Mouse (Mus musculus): ENCODE results near the gene Fancc.
"Not testable (repeated sequence)": the region's sequence is repeated elsewhere in the genome, so short reads cannot be mapped to it uniquely, and the experiment has no call there.

Fancc gene

DNA sequence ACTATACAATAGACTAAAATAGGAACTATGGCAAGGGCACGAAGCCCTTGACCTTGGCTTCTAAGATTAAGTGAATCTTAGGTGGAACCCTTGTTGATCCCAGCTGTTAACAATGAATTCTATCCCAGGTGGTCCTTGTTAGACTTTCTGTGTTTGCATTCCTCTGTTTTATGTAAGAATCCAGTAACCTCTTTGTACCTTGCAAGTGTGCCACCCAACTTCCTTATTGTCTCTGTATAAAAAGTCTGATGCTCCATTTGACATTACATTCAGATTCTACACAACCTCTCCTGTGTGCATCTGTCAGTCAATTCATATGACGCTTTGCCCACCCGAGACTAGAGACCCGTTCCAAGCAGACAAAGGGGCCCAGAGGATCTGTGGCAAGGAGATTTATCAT, 143.8 kb downstream of the Fancc start:
- DNase-seq (ENCODE audit: low spot score in 2 of 2) = not testable (repeated sequence)

GRCm38 (mm10) chr13:63350076-63350475, 147.0 kb downstream of the Fancc start:
- no peak for DNase-seq (ENCODE audit: low spot score in 2 of 2)

GRCm38 (mm10) chr13:63347639-63348038, 149.4 kb downstream of the Fancc start:
- no peak for DNase-seq (ENCODE audit: low spot score in 2 of 2)

DNA sequence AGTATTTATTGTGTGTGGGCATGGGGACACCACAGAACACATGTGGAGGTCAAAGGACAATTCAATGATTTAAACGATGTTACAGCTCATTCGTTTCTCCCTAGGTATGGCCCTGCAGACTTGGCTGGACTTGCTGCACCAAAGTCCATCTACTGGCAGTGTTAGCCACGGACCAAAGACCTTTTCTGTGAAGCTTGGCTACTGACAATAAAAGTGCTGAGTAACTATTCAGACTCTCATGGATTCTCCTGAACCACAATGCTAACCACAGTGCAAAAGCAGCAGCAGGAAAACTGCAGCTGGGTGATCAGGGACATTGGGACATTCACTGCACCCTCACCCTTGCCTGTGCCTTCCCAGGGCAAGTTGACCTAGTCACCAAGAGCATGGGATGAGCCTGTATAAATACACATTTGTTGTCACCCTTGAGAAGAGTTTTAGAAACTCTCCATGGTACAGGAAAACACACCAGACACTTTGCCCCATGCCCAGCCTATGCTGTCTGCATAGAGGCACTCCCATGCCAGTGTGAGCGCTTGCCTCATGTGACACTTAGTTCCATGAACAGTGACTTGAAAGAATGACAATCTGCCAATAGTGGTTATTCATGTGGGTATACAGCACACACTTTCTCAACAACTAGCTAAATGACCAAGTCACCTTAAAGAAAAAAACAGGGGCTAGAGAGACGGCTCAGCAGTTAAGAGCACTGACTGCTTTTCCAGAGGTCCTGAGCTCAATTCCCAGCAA, 151.4 kb downstream of the Fancc start:
- DNase-seq (ENCODE audit: low spot score in 2 of 2) = no peak

- DNase-seq (ENCODE audit: low spot score in 2 of 2) = no peak
Measured at GRCm38 (mm10) chr13:63344481-63344880, 152.6 kb downstream of the Fancc start.

DNA sequence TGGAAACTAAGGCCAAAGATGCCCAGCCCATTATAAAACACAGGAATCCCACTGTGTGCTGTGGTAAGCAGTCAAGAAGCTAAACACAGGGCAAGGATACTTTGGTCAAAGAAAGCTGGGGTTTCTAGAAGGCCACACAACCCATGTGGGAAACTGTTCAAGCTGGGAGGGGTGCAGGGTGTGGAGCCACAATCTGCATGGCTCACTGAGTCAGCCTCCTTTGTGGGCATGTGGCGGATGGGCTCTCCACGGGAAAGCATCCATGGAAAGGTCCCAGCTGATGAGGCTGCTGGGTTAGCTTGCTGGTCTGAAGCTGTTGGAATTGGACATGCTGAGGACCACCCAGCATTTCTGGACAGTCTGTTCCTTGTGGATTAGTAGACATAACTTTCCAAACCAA, 154.3 kb downstream of the Fancc start:
- DNase-seq (ENCODE audit: low spot score in 2 of 2) = peak in 1 of 2 experiments; percentile 38

DNA sequence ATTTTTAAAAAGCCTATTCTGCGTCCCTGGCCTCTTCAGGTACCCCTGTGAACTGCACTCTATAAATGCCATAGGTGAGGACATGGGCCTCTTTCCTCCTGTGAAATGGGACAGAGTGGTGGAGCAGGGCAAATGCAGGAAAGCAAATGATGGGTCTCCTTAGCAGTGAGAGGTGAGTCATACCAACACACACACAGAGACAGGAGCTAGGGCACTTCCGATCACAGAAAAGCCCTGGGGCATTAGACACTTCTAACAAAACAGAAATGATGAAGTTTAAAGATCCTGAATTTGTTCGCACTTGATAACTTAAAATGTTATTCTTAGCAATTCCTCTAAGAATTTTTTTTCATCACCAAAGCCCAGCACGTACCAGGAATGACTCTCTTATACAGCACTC, 157.1 kb downstream of the Fancc start:
- no peak for DNase-seq (ENCODE audit: low spot score in 2 of 2)

- no peak for DNase-seq (ENCODE audit: low spot score in 2 of 2)
Measured at GRCm38 (mm10) chr13:63337239-63337960, 159.7 kb downstream of the Fancc start.

DNA sequence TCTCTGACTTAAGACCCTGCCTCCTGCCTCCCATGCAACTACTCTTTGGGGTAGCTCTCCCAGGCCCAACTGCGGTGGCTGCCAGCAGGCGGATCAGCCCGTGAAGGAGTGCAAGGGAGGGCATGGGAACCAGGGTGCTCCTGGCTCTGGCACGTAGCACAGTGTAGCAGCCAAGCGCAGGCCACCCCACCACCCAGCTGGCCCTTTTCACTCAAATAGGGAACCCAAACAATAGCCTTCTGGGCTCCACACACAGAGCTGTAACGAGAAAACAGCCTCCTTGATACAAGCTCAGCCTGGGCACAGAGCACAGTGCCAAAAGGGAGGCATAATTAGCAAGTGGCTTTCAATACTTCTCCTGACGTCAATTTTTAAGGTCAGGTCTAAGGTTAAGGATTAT, 160.7 kb downstream of the Fancc start:
- no peak for DNase-seq (ENCODE audit: low spot score in 2 of 2)

- DNase-seq (ENCODE audit: low spot score in 2 of 2) = no peak
Measured at GRCm38 (mm10) chr13:63335421-63336134, 161.5 kb downstream of the Fancc start.

GRCm38 (mm10) chr13:63332576-63333300, 164.3 kb downstream of the Fancc start:
- DNase-seq (ENCODE audit: low spot score in 2 of 2) = no peak

DNA sequence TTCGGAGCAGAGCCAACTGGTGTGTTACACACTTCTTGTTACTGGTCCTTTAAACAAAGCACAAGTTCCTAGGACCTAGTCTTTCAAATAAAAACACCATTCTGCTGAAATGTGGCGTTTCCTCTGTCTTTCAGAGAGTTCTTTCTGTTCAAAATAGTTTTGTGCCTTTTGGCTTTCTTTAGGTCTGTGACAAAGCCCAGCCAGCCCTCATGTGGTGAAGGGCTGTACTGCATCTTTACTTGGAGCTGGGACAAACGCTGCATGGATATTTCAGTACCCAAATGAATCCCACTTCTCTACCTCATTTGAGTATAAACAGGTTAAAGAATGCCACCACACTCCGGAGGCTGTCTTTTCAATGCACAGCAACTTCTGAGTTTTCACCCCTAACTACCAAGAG, 165.7 kb downstream of the Fancc start:
- DNase-seq (ENCODE audit: low spot score in 2 of 2) = peak in 1 of 2 experiments; percentile 75

DNA sequence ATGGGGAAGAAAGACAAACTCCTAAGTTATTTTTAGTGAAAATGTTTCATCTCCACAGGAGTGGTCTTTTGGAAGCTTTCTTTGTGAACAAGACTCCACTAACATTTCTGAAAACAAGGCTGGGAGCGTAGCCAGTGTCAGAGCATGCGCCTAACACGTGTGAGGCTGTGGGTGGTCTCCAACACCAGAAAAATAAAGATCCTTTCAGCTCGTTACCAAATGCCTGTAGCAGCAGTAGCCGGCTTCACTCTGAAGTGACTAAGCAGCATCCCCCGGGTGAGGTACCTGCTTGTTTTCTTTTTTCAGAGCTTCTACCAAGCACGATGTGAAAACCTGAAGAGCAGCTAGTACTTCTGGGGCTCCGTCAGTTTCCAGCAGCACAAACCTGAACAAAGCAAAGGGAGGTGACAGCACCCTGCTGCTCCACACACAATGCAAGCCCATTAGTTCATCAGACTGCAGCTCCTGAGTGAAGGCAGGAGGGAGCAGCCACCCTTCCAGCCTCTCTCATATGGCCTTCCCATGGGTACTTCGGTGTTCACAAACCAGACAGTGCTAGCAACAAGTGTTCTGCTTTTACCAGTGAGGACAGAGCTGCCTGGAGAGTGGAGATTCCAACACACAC, 166.7 kb downstream of the Fancc start:
- no peak for DNase-seq (ENCODE audit: low spot score in 2 of 2)

- no peak for DNase-seq (ENCODE audit: low spot score in 2 of 2)
Measured at GRCm38 (mm10) chr13:63326015-63326414, 171.1 kb downstream of the Fancc start.

DNA sequence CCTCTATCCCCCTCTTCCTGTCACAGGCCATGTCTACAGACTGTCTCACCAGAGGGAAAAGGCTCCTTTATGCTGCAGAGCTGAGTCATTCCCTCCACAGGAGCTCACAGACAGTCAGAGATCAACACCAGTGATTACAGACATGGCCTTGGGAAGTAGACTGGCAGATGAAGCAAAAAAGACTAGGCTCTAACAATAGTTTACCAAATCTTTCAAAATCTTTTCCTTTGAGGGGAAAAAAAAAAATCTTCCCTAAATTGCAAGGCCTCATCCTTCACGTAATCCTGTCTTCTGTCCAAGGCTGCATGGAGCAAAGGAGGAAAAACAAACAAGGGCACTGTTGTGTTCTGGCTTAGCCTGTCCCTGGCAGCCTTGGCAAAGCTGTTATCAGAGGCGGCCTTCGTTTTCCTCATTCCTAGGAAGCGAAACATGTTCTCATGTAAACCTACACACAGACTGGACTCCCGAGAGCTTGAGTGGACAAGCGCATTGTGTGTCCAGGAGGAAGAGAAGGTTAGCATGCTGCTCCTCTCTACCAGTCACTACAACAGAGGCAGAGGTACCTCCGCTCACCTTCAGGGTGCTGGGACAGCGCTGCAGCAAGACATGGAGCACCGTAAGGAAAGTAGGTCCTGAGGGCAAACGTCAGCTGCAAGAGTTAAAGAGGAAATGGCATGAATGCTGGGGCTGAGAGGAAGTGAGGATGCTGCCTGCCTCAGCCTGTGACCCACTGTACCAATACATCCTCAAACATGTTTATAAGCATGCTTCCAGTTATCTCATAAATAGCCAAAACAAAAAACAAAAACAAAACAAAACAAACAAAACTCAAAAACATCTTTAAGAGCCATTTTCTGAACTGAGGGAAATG, 171.9 kb downstream of the Fancc start:
- DNase-seq (ENCODE audit: low spot score in 2 of 2) = no peak

- DNase-seq (ENCODE audit: low spot score in 2 of 2) = no peak
Measured at GRCm38 (mm10) chr13:63324311-63324710, 172.8 kb downstream of the Fancc start.

GRCm38 (mm10) chr13:63323286-63324075, 173.6 kb downstream of the Fancc start:
- no peak for DNase-seq (ENCODE audit: low spot score in 2 of 2)

DNA sequence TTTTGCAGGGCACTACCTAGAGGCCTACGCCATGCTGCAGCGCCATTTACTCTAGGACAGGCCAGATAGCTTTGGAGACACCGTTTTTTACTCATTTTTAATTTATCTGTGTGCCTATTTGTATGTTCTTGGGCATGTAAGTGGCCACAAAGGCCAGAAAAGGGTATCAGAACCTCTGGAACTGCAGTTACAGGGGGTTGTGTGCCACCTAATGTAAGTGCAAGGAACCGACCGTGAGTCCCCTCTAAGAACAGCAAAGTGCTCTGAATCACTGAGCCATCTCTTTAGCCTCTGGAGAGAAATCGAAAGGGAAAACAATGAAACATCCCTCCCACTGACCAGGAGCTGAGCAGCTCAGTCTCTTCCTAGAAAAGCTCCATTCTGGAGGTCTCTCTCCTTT, 174.3 kb downstream of the Fancc start:
- no peak for DNase-seq (ENCODE audit: low spot score in 2 of 2)

DNA sequence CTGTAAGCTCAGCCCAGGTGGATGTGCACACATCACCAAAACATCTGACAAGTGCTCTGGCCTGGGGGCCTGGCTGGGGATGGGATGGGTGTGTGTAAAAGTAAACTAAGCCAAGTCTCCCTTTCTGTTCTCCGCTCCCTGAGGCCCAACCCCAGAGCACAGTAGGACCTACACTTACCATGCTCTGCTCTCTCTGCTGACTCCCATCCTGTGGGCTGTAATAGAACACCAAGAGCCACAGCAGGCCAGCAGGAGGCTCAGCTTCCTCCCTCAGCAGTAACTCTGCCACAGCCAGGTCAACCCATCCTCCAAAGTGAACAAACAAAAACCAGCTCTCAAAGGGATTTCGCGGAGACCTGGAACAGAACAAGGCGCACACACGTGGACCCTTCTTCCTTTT, 175.4 kb downstream of the Fancc start:
- no peak for DNase-seq (ENCODE audit: low spot score in 2 of 2)

- no peak for DNase-seq (ENCODE audit: low spot score in 2 of 2)
Measured at GRCm38 (mm10) chr13:63319814-63320213, 177.3 kb downstream of the Fancc start.

All from urinary bladder, postnatal 4 days (tissue).